ENCODE assay signal across 23 mouse cellular contexts in the genomic region with DNA sequence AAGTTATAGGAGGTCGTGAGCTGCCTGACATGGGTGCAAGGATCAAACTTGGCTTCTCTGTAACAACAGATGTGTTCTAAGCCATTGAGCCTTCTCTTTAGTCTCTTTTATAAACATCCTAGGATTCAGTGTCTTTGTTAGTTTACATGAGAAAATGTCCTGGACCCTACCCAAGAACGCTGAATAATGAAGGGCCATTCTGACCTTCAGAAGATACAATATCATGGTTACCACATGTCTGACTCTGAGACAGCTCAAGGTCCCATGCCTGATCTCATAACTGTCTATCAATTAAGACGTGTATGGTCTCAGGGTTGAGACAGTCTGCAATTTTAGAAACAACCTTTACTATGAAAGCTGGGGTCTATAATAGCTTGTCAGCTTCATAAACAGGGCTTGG. TPM values are rescaled to one million over a fixed set of nuclear protein-coding genes. Genes with fewer than 3 reads are reported as not detected.
DNase-seq lines count a peak whose midpoint lies in the region; ATAC-seq lines count a peak whose summit lies in the region.
"Had no signal": no experiment of that assay in that cellular context is flagged by ENCODE, and none has a peak within 500 bp of the region (broad histone marks: within the 10 kb centered on the region; RNA-seq: fewer than 3 reads in every experiment).

No protein-coding gene starts in this region.

- H3K4me3 ChIP-seq in lung, embryonic 15.5 days: no peak overlapping the region
- H3K4me3 ChIP-seq: embryonic facial prominence, embryonic 13.5 days; forebrain, embryonic 12.5 days; heart, embryonic 15.5 days; hindbrain, embryonic 10.5 days had no signal

- H3K9ac ChIP-seq in lung, embryonic 15.5 days: no peak overlapping the region
- H3K9ac ChIP-seq: embryonic facial prominence, embryonic 13.5 days; forebrain, embryonic 12.5 days; heart, embryonic 15.5 days; hindbrain, embryonic 14.5 days had no signal

- DNase-seq in adrenal gland, adult (ENCODE audit: inconsistent age in 2 of 2, low spot score in 1 of 2): peak; percentile 31 to 83
- DNase-seq in adrenal gland, postnatal 4 days (ENCODE audit: low spot score in 2 of 2): no peak
- no peak for DNase-seq in lung, postnatal 25 days (ENCODE audit: low spot score)
- DNase-seq in adrenal gland, postnatal 10 days: peak; percentile 20
- DNase-seq in lung, postnatal 14 days: peak; percentile 20
- no peak for DNase-seq in natural killer cell, adult 2 months (ENCODE audit: low spot score in 2 of 2)
- no peak for DNase-seq in left cerebral cortex, adult 9 months (ENCODE audit: low spot score in 2 of 2)
- DNase-seq: B cell, adult 2 months; cerebellum, adult 11-12 months; cerebellum, adult 9-10 months; cerebellum, postnatal 36 days; gastrocnemius, postnatal 10 days; heart, adult 18-20 months had no signal

- no peaks in the 10 kb centered on the region for H3K36me3 ChIP-seq in lung, embryonic 15.5 days
- H3K36me3 ChIP-seq: G1E had no signal

- WGBS in lung, embryonic 15.5 days: 36% methylated on average over 3 of the region's 3 CpGs

- H3K27me3 ChIP-seq in lung, embryonic 15.5 days: no peaks in the 10 kb centered on the region
- H3K27me3 ChIP-seq: embryonic facial prominence, embryonic 13.5 days; forebrain, embryonic 12.5 days; heart, embryonic 15.5 days had no signal

- H3K4me2 ChIP-seq in lung, embryonic 15.5 days: no peak overlapping the region
- H3K4me2 ChIP-seq: embryonic facial prominence, embryonic 13.5 days; forebrain, embryonic 12.5 days; heart, embryonic 11.5 days; heart, embryonic 15.5 days; hindbrain, embryonic 14.5 days had no signal

- no peak overlapping the region for H3K27ac ChIP-seq in lung, embryonic 15.5 days
- H3K27ac ChIP-seq: embryonic facial prominence, embryonic 13.5 days; forebrain, embryonic 12.5 days; heart, embryonic 15.5 days; hindbrain, embryonic 10.5 days; hindbrain, embryonic 14.5 days had no signal

- ATAC-seq in lung, embryonic 15.5 days (ENCODE audit: borderline replicate concordance, extremely low read depth, low FRiP score, low TSS enrichment): peak; percentile 39; the same call in 1 of the 2 replicates
- ATAC-seq: CD4-positive, CD25-positive, alpha-beta regulatory T cell, adult 4 months; forebrain, embryonic 16.5 days had no signal

- no peaks in the 10 kb centered on the region for H3K4me1 ChIP-seq in lung, embryonic 15.5 days
- H3K4me1 ChIP-seq: embryonic facial prominence, embryonic 13.5 days; heart, embryonic 15.5 days had no signal

- no peaks in the 10 kb centered on the region for H3K9me3 ChIP-seq in lung, embryonic 15.5 days
- H3K9me3 ChIP-seq: embryonic facial prominence, embryonic 13.5 days; forebrain, embryonic 12.5 days; G1E; heart, embryonic 15.5 days; hindbrain, embryonic 10.5 days had no signal

RNA-seq across cellular contexts. Expression of a gene that starts 13.1 kb away (rescaled TPM):
- total RNA-seq in adrenal gland, postnatal 4 days (2021): 1 to 10 TPM; 1.0 to 1.1 TPM
- polyA plus RNA-seq in lung, embryonic 15.5 days (2015; fragmentation: Nextera tagmentation; extraction: Ambion mirVana): 0.55 and 0.69 TPM in 2 replicates
- under 1 TPM; 0.24 to 0.48 TPM for total RNA-seq in adrenal gland, postnatal 10 days (2021)
- polyA plus RNA-seq: CD4-positive, CD25-positive, alpha-beta regulatory T cell, adult 4 months; G1E had no signal

Comparison
In these comparisons a context has a peak if more than half of its experiments do, and no peak if none do; other contexts are left out.
1. DNase-seq: peak in adrenal gland, adult (2 of 2), adrenal gland, postnatal 10 days (single experiment) and lung, postnatal 14 days (single experiment); none in adrenal gland, postnatal 4 days (0 of 2), lung, postnatal 25 days (single experiment), natural killer cell, adult 2 months (0 of 2) and left cerebral cortex, adult 9 months (0 of 2).